Mouse (Mus musculus): ENCODE results near the gene Nr4a1. TPM values are rescaled to one million over a fixed set of nuclear protein-coding genes. Genes with fewer than 3 reads are reported as not detected.

Gene Nr4a1
- total and polyA plus RNA-seq, 2 experiments from 2014 or later, result 8.6 to 56.0 TPM

DNA sequence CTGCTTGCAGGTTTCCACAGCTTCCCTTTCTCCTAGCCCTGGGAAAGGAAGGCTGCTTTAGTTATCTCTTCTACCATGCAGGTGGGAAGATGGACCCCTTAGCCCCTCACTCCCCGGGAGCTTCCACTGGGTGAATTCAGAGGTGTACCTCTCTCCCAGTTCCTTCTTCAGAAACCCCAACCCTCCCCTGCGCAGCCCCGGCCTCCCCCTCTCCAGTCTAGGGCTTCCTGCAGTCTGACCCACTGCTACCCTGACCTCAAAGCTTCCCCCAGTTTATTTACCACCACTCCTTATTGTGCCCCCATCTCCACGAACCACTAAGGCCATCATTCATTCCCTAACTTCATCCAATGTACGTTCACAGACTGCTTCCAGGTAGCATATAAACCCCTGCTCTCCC lies 30.5 kb upstream of the Nr4a1 start:
- Histone ChIP-seq H3K9ac (replicated peaks; ENCODE audit: low read depth, low read length) (no peak overlapping the region), H3K27ac (ENCODE audit: low read depth) (no peak overlapping the region), H3K4me1 (ENCODE audit: control insufficient read depth, insufficient read depth) (0 out of 2 replicates have a peak, but pooled peaks cover 3% of the 10 kb centered on the region), H3K4me2 (ENCODE audit: low read depth, low read length) (peak overlapping the region; percentile 93), H3K4me3 (ENCODE audit: low read depth, low read length) (peak overlapping the region; percentile 86), H3K9me3 (replicated peaks; ENCODE audit: control insufficient read depth, low read length) (no peaks in the 10 kb centered on the region), H3K36me3 (replicated peaks; ENCODE audit: control insufficient read depth, insufficient read depth, low read length) (no peaks in the 10 kb centered on the region), H3K27me3 (ENCODE audit: control insufficient read depth, insufficient read depth, low read length) (peaks cover 4% of the 10 kb centered on the region; the same call in 1 of the 2 replicates)
- ATAC-seq (ENCODE audit: insufficient read depth, low read depth) (no peak), DNase-seq (ENCODE audit: low spot score) (no peak)
- TF ChIP-seq EP300 (IDR thresholded peaks at IDR 0.05; ENCODE audit: low read depth), result no peak
- TF ChIP-seq CTCF (IDR thresholded peaks at IDR 0.05; ENCODE audit: low read depth), result no peak
- WGBS, result 8% methylated on average over 5 of the region's 5 CpGs

DNA sequence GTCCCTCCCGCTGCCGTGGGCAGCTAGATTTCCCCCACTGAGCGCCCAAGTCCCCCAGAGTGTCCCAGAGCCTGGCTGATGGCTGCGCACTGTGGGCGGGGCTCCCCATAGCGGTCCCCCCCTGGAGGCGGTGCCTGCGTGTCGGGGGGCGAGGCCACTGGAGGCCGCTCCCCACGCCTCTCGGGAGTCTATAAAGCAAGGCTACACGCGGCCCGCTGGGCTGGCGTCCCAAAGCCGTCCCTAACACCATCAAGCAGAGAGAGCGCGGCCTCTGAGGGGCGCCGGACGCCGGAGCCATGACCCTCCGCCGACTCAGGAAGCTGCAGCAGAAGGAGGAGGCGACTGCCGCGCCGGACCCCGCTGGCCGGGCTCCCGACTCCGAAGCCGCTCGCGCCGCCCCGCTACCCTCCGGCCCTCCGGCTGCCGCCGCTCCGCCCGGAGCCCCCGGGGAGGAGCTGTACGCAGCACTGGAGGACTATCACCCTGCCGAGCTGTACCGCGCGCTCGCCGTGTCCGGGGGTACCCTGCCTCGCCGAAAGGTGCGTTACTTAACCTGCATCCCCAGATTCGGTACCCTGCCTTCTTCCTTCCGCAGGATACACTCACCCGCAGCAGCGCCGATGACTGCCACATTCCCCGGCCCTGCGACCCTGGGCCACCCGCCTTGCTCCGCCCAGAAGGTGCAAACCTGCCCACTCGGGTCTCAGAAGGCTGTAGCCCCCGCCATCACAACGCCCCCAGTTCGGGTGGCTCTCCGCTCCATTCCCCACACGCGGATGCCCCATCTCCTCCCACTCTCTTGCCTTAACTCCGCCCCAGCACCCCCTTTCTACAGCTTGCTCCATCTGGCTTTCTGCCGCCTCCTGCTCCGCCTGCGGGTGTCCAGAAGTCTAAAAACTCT lies 29.8 kb upstream of the Nr4a1 start, which contains the start of gene Grasp:
Gene Grasp, plus strand, starts transcription at position 183 of the 901 bp plus-strand sequence.
- H3K4me2 ChIP-seq (ENCODE audit: low read depth, low read length), result peak within 1 kb of the TSS; percentile 93
- peaks cover 4% of the 10 kb centered on the region; the same call in 1 of the 2 replicates for H3K27me3 ChIP-seq (ENCODE audit: control insufficient read depth, insufficient read depth, low read length)
- peak within 1 kb of the TSS; percentile 86 for H3K4me3 ChIP-seq (ENCODE audit: low read depth, low read length)
- H3K36me3 ChIP-seq (replicated peaks; ENCODE audit: control insufficient read depth, insufficient read depth, low read length), result peaks cover 5% of the 10 kb centered on the region; the same call in 1 of the 2 replicates
- H3K4me1 ChIP-seq (ENCODE audit: control insufficient read depth, insufficient read depth), result 0 out of 2 replicates have a peak, but pooled peaks cover 5% of the 10 kb centered on the region
- peak within 1 kb of the TSS; percentile 75 for H3K9ac ChIP-seq (replicated peaks; ENCODE audit: low read depth, low read length)
- under 1% methylated on average over 63 of the region's 77 CpGs for WGBS
- peak within 1 kb of the TSS; percentile 82 for H3K27ac ChIP-seq (ENCODE audit: low read depth)
- DNase-seq (ENCODE audit: low spot score), result peak; percentile 86
- no peak for TF ChIP-seq EP300 (IDR thresholded peaks at IDR 0.05; ENCODE audit: low read depth)
- no peak for TF ChIP-seq CTCF (IDR thresholded peaks at IDR 0.05; ENCODE audit: low read depth)
- ATAC-seq (ENCODE audit: insufficient read depth, low read depth), result peak; percentile 89
- H3K9me3 ChIP-seq (replicated peaks; ENCODE audit: control insufficient read depth, low read length), result no peaks in the 10 kb centered on the region

- H3K9me3 ChIP-seq (replicated peaks; ENCODE audit: control insufficient read depth, low read length), result no peaks in the 10 kb centered on the region
- 22% methylated on average over 14 of the region's 14 CpGs for WGBS
- H3K9ac ChIP-seq (replicated peaks; ENCODE audit: low read depth, low read length), result peak overlapping the region; percentile 75
- peaks cover 4% of the 10 kb centered on the region; the same call in 1 of the 2 replicates for H3K27me3 ChIP-seq (ENCODE audit: control insufficient read depth, insufficient read depth, low read length)
- TF ChIP-seq CTCF (IDR thresholded peaks at IDR 0.05; ENCODE audit: low read depth), result no peak
- TF ChIP-seq EP300 (IDR thresholded peaks at IDR 0.05; ENCODE audit: low read depth), result no peak
- H3K4me1 ChIP-seq (ENCODE audit: control insufficient read depth, insufficient read depth), result 0 out of 2 replicates have a peak, but pooled peaks cover 5% of the 10 kb centered on the region
- DNase-seq (ENCODE audit: low spot score) (peak; percentile 36), ATAC-seq (ENCODE audit: insufficient read depth, low read depth) (no peak)
- H3K36me3 ChIP-seq (replicated peaks; ENCODE audit: control insufficient read depth, insufficient read depth, low read length), result peaks cover 10% of the 10 kb centered on the region
- peak overlapping the region; percentile 82 for H3K27ac ChIP-seq (ENCODE audit: low read depth)
- peak overlapping the region; percentile 86 for H3K4me3 ChIP-seq (ENCODE audit: low read depth, low read length)
- peak overlapping the region; percentile 93 for H3K4me2 ChIP-seq (ENCODE audit: low read depth, low read length)
Measured at GRCm38 (mm10) chr15:101224977-101225376, 29.1 kb upstream of the Nr4a1 start.

GRCm38 (mm10) chr15:101227971-101228370 lies 26.1 kb upstream of the Nr4a1 start:
- no peak for TF ChIP-seq CTCF (IDR thresholded peaks at IDR 0.05; ENCODE audit: low read depth)
- TF ChIP-seq EP300 (IDR thresholded peaks at IDR 0.05; ENCODE audit: low read depth), result peak; percentile 80; the same call in 1 of the 2 replicates
- H3K4me3 ChIP-seq (ENCODE audit: low read depth, low read length), result no peak overlapping the region
- H3K9me3 ChIP-seq (replicated peaks; ENCODE audit: control insufficient read depth, low read length), result no peaks in the 10 kb centered on the region
- peak; percentile 77 for DNase-seq (ENCODE audit: low spot score)
- H3K27ac ChIP-seq (ENCODE audit: low read depth), result peak overlapping the region; percentile 79
- peaks cover 31% of the 10 kb centered on the region for H3K36me3 ChIP-seq (replicated peaks; ENCODE audit: control insufficient read depth, insufficient read depth, low read length)
- WGBS, result 38% methylated on average over 7 of the region's 7 CpGs
- peaks cover 2% of the 10 kb centered on the region; the same call in 1 of the 2 replicates for H3K27me3 ChIP-seq (ENCODE audit: control insufficient read depth, insufficient read depth, low read length)
- peak; percentile 59 for ATAC-seq (ENCODE audit: insufficient read depth, low read depth)
- H3K4me2 ChIP-seq (ENCODE audit: low read depth, low read length), result peak overlapping the region; percentile 26
- H3K4me1 ChIP-seq (ENCODE audit: control insufficient read depth, insufficient read depth), result 0 out of 2 replicates have a peak, but pooled peaks cover 5% of the 10 kb centered on the region
- no peak overlapping the region for H3K9ac ChIP-seq (replicated peaks; ENCODE audit: low read depth, low read length)

DNA sequence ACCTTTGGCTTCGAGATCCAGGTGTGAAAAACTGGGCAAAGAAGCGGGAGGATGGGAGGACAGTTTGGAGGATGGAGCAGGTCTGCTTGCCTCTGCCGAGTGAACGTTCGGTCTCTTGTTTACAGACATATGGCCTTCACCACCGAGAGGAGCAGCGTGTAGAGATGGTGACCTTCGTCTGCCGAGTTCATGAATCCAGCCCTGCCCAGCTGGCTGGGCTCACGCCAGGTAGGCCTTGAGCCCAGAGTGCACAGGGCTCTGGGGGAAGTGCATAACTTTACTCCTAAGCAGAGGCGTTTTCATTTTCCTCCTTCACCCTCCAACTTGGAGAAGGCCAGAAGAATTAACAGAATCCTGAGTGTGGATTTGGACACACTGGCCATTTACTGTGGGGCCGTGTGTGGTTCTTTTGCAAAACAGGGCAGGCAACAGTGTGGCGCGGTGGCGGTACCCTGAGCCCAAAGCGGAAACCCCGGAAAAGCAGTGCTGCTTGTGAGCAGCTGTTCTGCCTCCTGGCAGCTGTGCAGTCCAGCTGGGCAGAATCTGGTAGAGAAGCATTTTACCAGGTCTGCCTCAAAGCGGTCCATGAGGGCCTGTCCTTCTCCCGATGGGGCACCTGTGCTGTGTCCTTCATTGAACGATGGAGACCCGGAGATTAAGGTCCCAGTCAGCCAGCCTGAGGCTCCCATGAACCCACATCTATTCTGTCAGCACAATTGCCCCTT lies 25.0 kb upstream of the Nr4a1 start:
- WGBS, result 78% methylated on average over 21 of the region's 21 CpGs
- ATAC-seq (ENCODE audit: insufficient read depth, low read depth), result no peak

More for the DNA sequence above, 25.0 kb upstream of the Nr4a1 start:
- no peak for TF ChIP-seq EP300 (IDR thresholded peaks at IDR 0.05; ENCODE audit: low read depth)
- Histone ChIP-seq H3K4me2 (ENCODE audit: low read depth, low read length) (no peak overlapping the region), H3K9ac (replicated peaks; ENCODE audit: low read depth, low read length) (no peak overlapping the region), H3K27me3 (ENCODE audit: control insufficient read depth, insufficient read depth, low read length) (no peaks in the 10 kb centered on the region), H3K9me3 (replicated peaks; ENCODE audit: control insufficient read depth, low read length) (no peaks in the 10 kb centered on the region), H3K4me3 (ENCODE audit: low read depth, low read length) (no peak overlapping the region), H3K27ac (ENCODE audit: low read depth) (no peak overlapping the region), H3K36me3 (replicated peaks; ENCODE audit: control insufficient read depth, insufficient read depth, low read length) (peaks cover 31% of the 10 kb centered on the region), H3K4me1 (ENCODE audit: control insufficient read depth, insufficient read depth) (peaks cover 9% of the 10 kb centered on the region; the same call in 1 of the 2 replicates)
- no peak for DNase-seq (ENCODE audit: low spot score)

Measured in heart, postnatal 0 days (tissue).